Mouse (Mus musculus): ENCODE data around the gene Cdca4.

Cdca4 gene

GRCm38 (mm10) chr12:112798716-112799115 lies 30.5 kb downstream of the Cdca4 start:
- no peak for DNase-seq (ENCODE audit: low spot score)

GRCm38 (mm10) chr12:112798332-112798681 lies 30.9 kb downstream of the Cdca4 start:
- DNase-seq (ENCODE audit: low spot score): no peak

- DNase-seq (ENCODE audit: low spot score): no peak
Observed at GRCm38 (mm10) chr12:112797672-112798331, 31.4 kb downstream of the Cdca4 start.

GRCm38 (mm10) chr12:112796551-112797510 lies 32.4 kb downstream of the Cdca4 start:
- no peak for DNase-seq (ENCODE audit: low spot score)

GRCm38 (mm10) chr12:112795466-112796104 lies 33.6 kb downstream of the Cdca4 start:
- no peak for DNase-seq (ENCODE audit: low spot score)

GRCm38 (mm10) chr12:112794998-112795397 lies 34.2 kb downstream of the Cdca4 start:
- DNase-seq (ENCODE audit: low spot score): no peak

GRCm38 (mm10) chr12:112794356-112794816 lies 34.8 kb downstream of the Cdca4 start:
- no peak for DNase-seq (ENCODE audit: low spot score)

GRCm38 (mm10) chr12:112793601-112794355 lies 35.4 kb downstream of the Cdca4 start:
- DNase-seq (ENCODE audit: low spot score): no peak

- DNase-seq (ENCODE audit: low spot score): no peak
Observed at GRCm38 (mm10) chr12:112791026-112791425, 38.2 kb downstream of the Cdca4 start.

GRCm38 (mm10) chr12:112774481-112774880 lies 54.7 kb downstream of the Cdca4 start:
- no peak for DNase-seq (ENCODE audit: low spot score)

- DNase-seq (ENCODE audit: low spot score): no peak
Observed at GRCm38 (mm10) chr12:112774026-112774425, 55.2 kb downstream of the Cdca4 start.

GRCm38 (mm10) chr12:112773366-112773765 lies 55.9 kb downstream of the Cdca4 start:
- DNase-seq (ENCODE audit: low spot score): no peak

- DNase-seq (ENCODE audit: low spot score): no peak
Observed at GRCm38 (mm10) chr12:112772306-112772705, 56.9 kb downstream of the Cdca4 start.

- no peak for DNase-seq (ENCODE audit: low spot score)
Observed at GRCm38 (mm10) chr12:112770396-112770795, 58.8 kb downstream of the Cdca4 start.

All from c-Kit-positive CD71-positive TER-119-positive erythroid progenitor cells, embryonic 14.5 days (primary cell).